8 mouse cellular contexts compared by ENCODE assay signal in the genomic region with DNA sequence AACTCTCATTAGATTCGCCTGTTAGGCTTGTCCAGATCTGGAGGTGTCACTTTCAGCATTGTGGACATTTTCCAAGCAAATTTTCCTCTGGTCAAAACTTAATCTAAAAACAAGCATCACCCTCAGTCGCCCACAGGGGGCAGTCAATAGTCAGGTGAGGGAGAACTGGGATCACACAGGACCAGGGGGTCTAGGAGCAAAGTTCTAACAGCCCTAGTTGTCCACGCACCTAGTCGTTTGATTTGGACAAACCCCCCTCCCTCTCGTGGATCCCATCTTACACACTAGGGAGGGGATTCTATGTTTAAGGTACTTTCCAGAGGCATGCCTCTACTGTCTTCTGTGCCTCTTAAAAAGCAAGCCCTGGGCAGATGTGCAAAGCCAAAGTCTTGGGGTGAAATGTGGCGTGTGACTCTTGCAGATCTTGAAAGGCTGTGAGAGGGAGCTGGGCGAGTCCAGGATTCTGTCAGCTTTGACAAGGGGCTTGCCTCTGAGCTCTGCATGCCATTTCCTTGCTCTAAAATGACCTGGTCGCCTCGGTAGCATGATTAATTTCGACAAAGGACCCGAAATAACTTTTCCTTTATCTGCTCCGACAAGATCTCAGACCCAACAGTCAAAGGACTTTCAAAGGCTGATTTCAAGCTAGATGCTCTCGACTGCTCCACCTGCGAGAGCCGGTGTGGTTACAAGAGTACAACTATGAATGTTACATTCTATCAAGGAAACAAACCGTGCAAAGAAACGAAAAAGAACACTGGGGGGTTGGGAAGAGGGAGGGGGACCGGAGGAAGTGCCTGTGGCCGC. TPM values are rescaled to one million over a fixed set of nuclear protein-coding genes. Genes with fewer than 3 reads are reported as not detected.
A peak's percentile ranks its signal among the peaks of the same experiment; 100 is the strongest.
DNase-seq lines count a peak whose midpoint lies in the region; ATAC-seq and TF ChIP-seq lines count a peak whose summit lies in the region.

No protein-coding gene starts in this region.

- DNase-seq in urinary bladder, postnatal 25 days (ENCODE audit: low spot score), result peak; percentile 24
- no peak for DNase-seq in urinary bladder, postnatal 4 days (ENCODE audit: low spot score in 2 of 2)
- DNase-seq in cerebellum, adult 11 months, result peak; percentile 15
- DNase-seq in forebrain, embryonic 14.5 days (ENCODE audit: low spot score), result peak; percentile 56
- peak; percentile 25 for DNase-seq in lung, adult 2 months
- peak; percentile 22 for DNase-seq in yolk sac, embryonic 10.5 days (ENCODE audit: low spot score)

- no peak for TF ChIP-seq POLR2A in lung, adult 2 months (IDR thresholded peaks at IDR 0.05; ENCODE audit: borderline replicate concordance, extremely low read depth, low read depth, low read length)
- TF ChIP-seq POLR2A in olfactory bulb, adult 2 months (IDR thresholded peaks at IDR 0.05; ENCODE audit: insufficient read depth, low read depth, low read length), result no peak

- H3K27me3 ChIP-seq in forebrain, embryonic 14.5 days (replicated peaks; ENCODE audit: control insufficient read depth, insufficient read depth, low read length), result peaks cover 25% of the 10 kb centered on the region
- peaks cover 5% of the 10 kb centered on the region; the same call in 1 of the 2 replicates for H3K27me3 ChIP-seq in intestine, embryonic 15.5 days (replicated peaks)

- H3K9me3 ChIP-seq in forebrain, embryonic 14.5 days (replicated peaks; ENCODE audit: control insufficient read depth, low read length), result no peaks in the 10 kb centered on the region
- H3K9me3 ChIP-seq in intestine, embryonic 15.5 days, result no peaks in the 10 kb centered on the region

- H3K27ac ChIP-seq in forebrain, embryonic 14.5 days (ENCODE audit: low read depth, low read length), result no peak overlapping the region
- H3K27ac ChIP-seq in intestine, embryonic 15.5 days, result peak overlapping the region; percentile 40; the same call in 1 of the 2 replicates
- no peak overlapping the region for H3K27ac ChIP-seq in olfactory bulb, adult 2 months (ENCODE audit: insufficient read depth, low read depth, low read length)

- peak overlapping the region; percentile 61 for H3K4me3 ChIP-seq in forebrain, embryonic 14.5 days (ENCODE audit: low read depth, low read length)
- peak overlapping the region; percentile 70 for H3K4me3 ChIP-seq in intestine, embryonic 15.5 days (replicated peaks)
- peak overlapping the region; percentile 12 for H3K4me3 ChIP-seq in lung, adult 2 months (replicated peaks; ENCODE audit: extremely low read depth, low read depth, low read length)
- peak overlapping the region; percentile 50 for H3K4me3 ChIP-seq in olfactory bulb, adult 2 months (ENCODE audit: insufficient read depth, low read depth, low read length)

- peak overlapping the region; percentile 86 for H3K9ac ChIP-seq in forebrain, embryonic 14.5 days (ENCODE audit: low read length)
- peak overlapping the region; percentile 54 for H3K9ac ChIP-seq in intestine, embryonic 15.5 days

- no peaks in the 10 kb centered on the region for H3K36me3 ChIP-seq in forebrain, embryonic 14.5 days (ENCODE audit: control insufficient read depth, insufficient read depth, low read length)
- H3K36me3 ChIP-seq in intestine, embryonic 15.5 days, result no peaks in the 10 kb centered on the region

- no peak for ATAC-seq in forebrain, embryonic 14.5 days
- ATAC-seq in intestine, embryonic 15.5 days, result 0 out of 2 replicates have a peak, but pooled peaks have one; percentile 13

- 4% methylated on average over 19 of the region's 19 CpGs for WGBS in forebrain, embryonic 14.5 days
- 6% methylated on average over 19 of the region's 19 CpGs for WGBS in intestine, embryonic 15.5 days
- 5% methylated on average over 19 of the region's 19 CpGs for WGBS in lung, adult 2 months
- 8% methylated on average over 19 of the region's 19 CpGs for WGBS in olfactory bulb, adult 2 months

- H3K4me2 ChIP-seq in forebrain, embryonic 14.5 days (ENCODE audit: low read length), result peak overlapping the region; percentile 99
- peak overlapping the region; percentile 100 for H3K4me2 ChIP-seq in intestine, embryonic 15.5 days (replicated peaks)

- TF ChIP-seq CTCF in lung, adult 2 months (IDR thresholded peaks at IDR 0.05; ENCODE audit: insufficient read depth, low read length), result peak; percentile 44
- 0 out of 2 replicates have a peak, but pooled peaks have one; percentile 9 for TF ChIP-seq CTCF in olfactory bulb, adult 2 months (IDR thresholded peaks at IDR 0.05; ENCODE audit: insufficient read depth, low read depth, low read length)

- H3K4me1 ChIP-seq in forebrain, embryonic 14.5 days (ENCODE audit: control insufficient read depth, insufficient read depth, low read length), result peaks cover 8% of the 10 kb centered on the region; the same call in 1 of the 2 replicates
- peaks cover 10% of the 10 kb centered on the region for H3K4me1 ChIP-seq in intestine, embryonic 15.5 days (replicated peaks)
- 0 out of 2 replicates have a peak, but pooled peaks cover 2% of the 10 kb centered on the region for H3K4me1 ChIP-seq in lung, adult 2 months (ENCODE audit: control insufficient read depth, insufficient read depth, low read length)
- peaks cover 18% of the 10 kb centered on the region for H3K4me1 ChIP-seq in olfactory bulb, adult 2 months (ENCODE audit: control insufficient read depth, insufficient read depth, low read length)

RNA-seq across cellular contexts. Expression of a gene that starts 2.5 kb away (rescaled TPM):
- 2.6 and 3.2 TPM in 2 replicates for polyA plus RNA-seq in forebrain, embryonic 14.5 days (2014; fragmentation: Nextera tagmentation; extraction: Ambion mirVana)
- polyA plus RNA-seq in intestine, embryonic 15.5 days (2015; fragmentation: Nextera tagmentation; extraction: Ambion mirVana), result 6.3 and 6.4 TPM in 2 replicates
- polyA plus RNA-seq in lung, adult 2 months (2012; rRNA removed), result 4.6 and 5.1 TPM in 2 replicates
- 82.4 and 178 TPM in 2 replicates for polyA plus RNA-seq in olfactory bulb, adult 2 months (2012; ENCODE audit: insufficient read depth, insufficient read length, low replicate concordance, missing spikeins)

Comparison
In these comparisons a context has a peak if more than half of its experiments do, and no peak if none do; other contexts are left out.
1. DNase-seq: peak in urinary bladder, postnatal 25 days (single experiment), cerebellum, adult 11 months (single experiment), forebrain, embryonic 14.5 days (single experiment), lung, adult 2 months (single experiment) and yolk sac, embryonic 10.5 days (single experiment); none in urinary bladder, postnatal 4 days (0 of 2).
2. H3K4me3 ChIP-seq: peak in every context shown above with its lines; median percentile 70 in intestine, embryonic 15.5 days; 61 in forebrain, embryonic 14.5 days; 50 in olfactory bulb, adult 2 months; 12 in lung, adult 2 months.
3. RNA of a gene that starts 2.5 kb away (polyA plus RNA-seq): 82.4 to 178 TPM in olfactory bulb, adult 2 months; 6.3 to 6.4 TPM in intestine, embryonic 15.5 days, 4.6 to 5.1 TPM in lung, adult 2 months and 2.6 to 3.2 TPM in forebrain, embryonic 14.5 days; every median in the first group is over 10 times any median in the second.